Mouse (Mus musculus): ENCODE data around the gene Prdx6b. TPM values are rescaled to one million over a fixed set of nuclear protein-coding genes. Genes with fewer than 3 reads are reported as not detected.

Gene Prdx6b
- total and polyA plus RNA-seq, 2 experiments from 2014 or later, result not detected

- Histone ChIP-seq H3K27me3 (ENCODE audit: insufficient read depth, low read length) (no peaks in the 10 kb centered on the region), H3K4me2 (ENCODE audit: low read depth, low read length) (no peak overlapping the region), H3K4me1 (ENCODE audit: insufficient read depth, low read length) (no peaks in the 10 kb centered on the region), H3K4me3 (ENCODE audit: low read length) (no peak overlapping the region), H3K9ac (replicated peaks; ENCODE audit: low read length) (no peak overlapping the region), H3K27ac (no peak overlapping the region), H3K9me3 (ENCODE audit: low read length) (no peaks in the 10 kb centered on the region), H3K36me3 (ENCODE audit: insufficient read depth, low read length) (no peaks in the 10 kb centered on the region)
- DNase-seq (ENCODE audit: low spot score) (no peak), ATAC-seq (no peak)
- WGBS, result 86% methylated on average over 3 of the region's 3 CpGs
- TF ChIP-seq CTCF (IDR thresholded peaks at IDR 0.05; ENCODE audit: low read depth), result no peak
These were observed 19.2 kb upstream of the Prdx6b start for GRCm38 (mm10) chr2:80273038-80273437.

GRCm38 (mm10) chr2:80273763-80274162 lies 18.5 kb upstream of the Prdx6b start:
- Histone ChIP-seq H3K9me3 (ENCODE audit: low read length) (no peaks in the 10 kb centered on the region), H3K36me3 (ENCODE audit: insufficient read depth, low read length) (no peaks in the 10 kb centered on the region), H3K27ac (no peak overlapping the region), H3K27me3 (ENCODE audit: insufficient read depth, low read length) (no peaks in the 10 kb centered on the region), H3K9ac (replicated peaks; ENCODE audit: low read length) (no peak overlapping the region), H3K4me3 (ENCODE audit: low read length) (no peak overlapping the region), H3K4me2 (ENCODE audit: low read depth, low read length) (no peak overlapping the region), H3K4me1 (ENCODE audit: insufficient read depth, low read length) (no peaks in the 10 kb centered on the region)
- no peak for DNase-seq (ENCODE audit: low spot score)
- 86% methylated on average over 4 of the region's 4 CpGs for whole genome bisulfite sequencing
- ATAC-seq, result no peak
- no peak for TF ChIP-seq CTCF (IDR thresholded peaks at IDR 0.05; ENCODE audit: low read depth)

GRCm38 (mm10) chr2:80275136-80275535 lies 17.1 kb upstream of the Prdx6b start:
- Histone ChIP-seq H3K4me3 (ENCODE audit: low read length) (no peak overlapping the region), H3K36me3 (ENCODE audit: insufficient read depth, low read length) (no peaks in the 10 kb centered on the region), H3K9ac (replicated peaks; ENCODE audit: low read length) (no peak overlapping the region), H3K4me2 (ENCODE audit: low read depth, low read length) (no peak overlapping the region), H3K27me3 (ENCODE audit: insufficient read depth, low read length) (no peaks in the 10 kb centered on the region), H3K4me1 (ENCODE audit: insufficient read depth, low read length) (no peaks in the 10 kb centered on the region), H3K9me3 (ENCODE audit: low read length) (no peaks in the 10 kb centered on the region), H3K27ac (no peak overlapping the region)
- TF ChIP-seq CTCF (IDR thresholded peaks at IDR 0.05; ENCODE audit: low read depth), result peak; percentile 68
- WGBS, result 56% methylated on average over 2 of the region's 2 CpGs
- DNase-seq (ENCODE audit: low spot score), result peak; percentile 76
- peak; percentile 45; the same call in 1 of the 2 replicates for ATAC-seq

GRCm38 (mm10) chr2:80282214-80282613 lies 10.1 kb upstream of the Prdx6b start:
- Histone ChIP-seq H3K4me1 (ENCODE audit: insufficient read depth, low read length) (no peaks in the 10 kb centered on the region), H3K9ac (replicated peaks; ENCODE audit: low read length) (no peak overlapping the region), H3K4me2 (ENCODE audit: low read depth, low read length) (no peak overlapping the region), H3K27me3 (ENCODE audit: insufficient read depth, low read length) (no peaks in the 10 kb centered on the region), H3K4me3 (ENCODE audit: low read length) (no peak overlapping the region), H3K27ac (no peak overlapping the region), H3K36me3 (ENCODE audit: insufficient read depth, low read length) (no peaks in the 10 kb centered on the region), H3K9me3 (ENCODE audit: low read length) (no peaks in the 10 kb centered on the region; the same call in 1 of the 2 replicates)
- DNase-seq (ENCODE audit: low spot score) (no peak), ATAC-seq (no peak)
- WGBS, result 83% methylated on average over 2 of the region's 2 CpGs
- TF ChIP-seq CTCF (IDR thresholded peaks at IDR 0.05; ENCODE audit: low read depth), result no peak

GRCm38 (mm10) chr2:80286397-80286796 lies 5.9 kb upstream of the Prdx6b start:
- no peak for TF ChIP-seq CTCF (IDR thresholded peaks at IDR 0.05; ENCODE audit: low read depth)
- H3K4me3 ChIP-seq (ENCODE audit: low read length), result no peak overlapping the region
- 70% methylated on average over 4 of the region's 4 CpGs for WGBS
- H3K36me3 ChIP-seq (ENCODE audit: insufficient read depth, low read length), result no peaks in the 10 kb centered on the region
- DNase-seq (ENCODE audit: low spot score) (no peak), ATAC-seq (no peak)
- no peaks in the 10 kb centered on the region for H3K4me1 ChIP-seq (ENCODE audit: insufficient read depth, low read length)
- no peak overlapping the region for H3K4me2 ChIP-seq (ENCODE audit: low read depth, low read length)
- no peak overlapping the region for H3K27ac ChIP-seq
- no peaks in the 10 kb centered on the region for H3K27me3 ChIP-seq (ENCODE audit: insufficient read depth, low read length)
- H3K9ac ChIP-seq (replicated peaks; ENCODE audit: low read length), result no peak overlapping the region
- H3K9me3 ChIP-seq (ENCODE audit: low read length), result no peaks in the 10 kb centered on the region; the same call in 1 of the 2 replicates

- no peak overlapping the region for H3K9ac ChIP-seq (replicated peaks; ENCODE audit: low read length)
- DNase-seq (ENCODE audit: low spot score), result no peak
- no peak for ATAC-seq
- H3K4me1 ChIP-seq (ENCODE audit: insufficient read depth, low read length), result no peaks in the 10 kb centered on the region
- TF ChIP-seq CTCF (IDR thresholded peaks at IDR 0.05; ENCODE audit: low read depth), result no peak
- H3K4me2 ChIP-seq (ENCODE audit: low read depth, low read length), result no peak overlapping the region
- no peaks in the 10 kb centered on the region for H3K36me3 ChIP-seq (ENCODE audit: insufficient read depth, low read length)
- no peaks in the 10 kb centered on the region for H3K9me3 ChIP-seq (ENCODE audit: low read length)
- H3K27me3 ChIP-seq (ENCODE audit: insufficient read depth, low read length), result no peaks in the 10 kb centered on the region
- no peak overlapping the region for H3K27ac ChIP-seq
- no peak overlapping the region for H3K4me3 ChIP-seq (ENCODE audit: low read length)
- WGBS, result 77% methylated on average over 3 of the region's 3 CpGs
These were observed 6.1 kb downstream of the Prdx6b start for GRCm38 (mm10) chr2:80298334-80298733.

GRCm38 (mm10) chr2:80300806-80301205 lies 8.5 kb downstream of the Prdx6b start:
- WGBS, result 80% methylated on average over 4 of the region's 4 CpGs
- H3K27ac ChIP-seq, result no peak overlapping the region
- no peak for ATAC-seq
- no peak for TF ChIP-seq CTCF (IDR thresholded peaks at IDR 0.05; ENCODE audit: low read depth)
- DNase-seq (ENCODE audit: low spot score), result no peak
- no peak overlapping the region for H3K4me2 ChIP-seq (ENCODE audit: low read depth, low read length)
- H3K27me3 ChIP-seq (ENCODE audit: insufficient read depth, low read length), result no peaks in the 10 kb centered on the region
- no peaks in the 10 kb centered on the region for H3K36me3 ChIP-seq (ENCODE audit: insufficient read depth, low read length)
- H3K4me1 ChIP-seq (ENCODE audit: insufficient read depth, low read length), result no peaks in the 10 kb centered on the region
- H3K9me3 ChIP-seq (ENCODE audit: low read length), result no peaks in the 10 kb centered on the region
- H3K4me3 ChIP-seq (ENCODE audit: low read length), result no peak overlapping the region
- no peak overlapping the region for H3K9ac ChIP-seq (replicated peaks; ENCODE audit: low read length)

Measured in hindbrain, postnatal 0 days (tissue).